Comparison of ENCODE assay signal across 21 mouse cellular contexts in the genomic region with DNA sequence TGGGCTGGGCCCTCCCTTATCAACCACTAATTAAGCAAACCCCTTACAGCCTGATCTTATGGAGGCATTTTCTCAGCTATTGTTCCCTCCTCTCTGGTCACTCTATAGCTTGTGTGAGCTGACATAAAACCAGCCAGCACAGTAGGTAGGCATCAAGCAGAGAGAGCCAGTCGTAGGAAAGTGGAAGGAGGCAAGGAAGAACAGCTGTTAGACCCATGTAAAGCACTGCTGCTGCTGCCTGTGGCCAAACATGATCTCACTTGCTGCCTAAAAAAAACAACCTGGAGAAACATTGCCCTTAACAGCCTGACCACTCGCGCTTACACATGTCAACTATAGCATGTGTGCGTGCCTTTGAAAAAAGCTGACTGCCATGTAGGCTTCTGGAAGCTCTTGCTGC. TPM values are rescaled to one million over a fixed set of nuclear protein-coding genes. Genes with fewer than 3 reads are reported as not detected.
DNase-seq lines count a peak whose midpoint lies in the region; ATAC-seq and TF ChIP-seq lines count a peak whose summit lies in the region.
"Had no signal": no experiment of that assay in that cellular context is flagged by ENCODE, and none has a peak within 500 bp of the region (broad histone marks: within the 10 kb centered on the region; RNA-seq: fewer than 3 reads in every experiment).

No protein-coding gene starts in this region.

- no peak overlapping the region for H3ac ChIP-seq in myocyte (ENCODE audit: control insufficient read depth, insufficient read length)

- H3K27me3 ChIP-seq in limb, embryonic 13.5 days, result no peaks in the 10 kb centered on the region
- H3K27me3 ChIP-seq in limb, embryonic 10.5 days (ENCODE audit: low read depth, poor library complexity, severe bottlenecking), result no peaks in the 10 kb centered on the region
- no peaks in the 10 kb centered on the region for H3K27me3 ChIP-seq in myocyte (ENCODE audit: control insufficient read depth, insufficient read depth, insufficient read length)
- H3K27me3 ChIP-seq in heart, adult 2 months (ENCODE audit: control insufficient read depth, insufficient read depth, low read length), result no peaks in the 10 kb centered on the region
- H3K27me3 ChIP-seq: forebrain, embryonic 13.5 days; hindbrain, embryonic 12.5 days had no signal

- H3K4me1 ChIP-seq in limb, embryonic 13.5 days, result peaks cover 56% of the 10 kb centered on the region
- H3K4me1 ChIP-seq in limb, embryonic 10.5 days, result peaks cover 12% of the 10 kb centered on the region
- peaks cover 3% of the 10 kb centered on the region; the same call in 1 of the 2 replicates for H3K4me1 ChIP-seq in heart, adult 2 months (ENCODE audit: control insufficient read depth, insufficient read depth, low read length)

- H3K9ac ChIP-seq in limb, embryonic 13.5 days, result no peak overlapping the region
- no peak overlapping the region for H3K9ac ChIP-seq in heart, adult 2 months (ENCODE audit: low read depth, low read length)
- H3K9ac ChIP-seq: forebrain, embryonic 13.5 days; hindbrain, embryonic 12.5 days had no signal

- peak overlapping the region; percentile 57 for H3K4me3 ChIP-seq in gastrocnemius, adult 2 months
- no peak overlapping the region for H3K4me3 ChIP-seq in limb, embryonic 13.5 days
- no peak overlapping the region for H3K4me3 ChIP-seq in limb, embryonic 10.5 days
- H3K4me3 ChIP-seq in myocyte, result no peak overlapping the region
- H3K4me3 ChIP-seq in heart, adult 2 months, result no peak overlapping the region
- H3K4me3 ChIP-seq: forebrain, embryonic 10.5 days; forebrain, embryonic 13.5 days; hindbrain, embryonic 12.5 days had no signal

- intact Hi-C loops in gastrocnemius, adult 2 months (cut with DNase I), result no loop called here
- intact Hi-C loops in heart, adult 2 months (cut with DNase I), result no loop called here

- no peak for TF ChIP-seq EP300 in heart, adult 2 months (IDR thresholded peaks at IDR 0.05; ENCODE audit: insufficient read depth, low read depth, low read length)

- ATAC-seq in limb, embryonic 13.5 days (ENCODE audit: low FRiP score, low read depth), result peak; percentile 58; the same call in 1 of the 2 replicates
- ATAC-seq: activated CD4-positive, CD25-positive, alpha-beta regulatory T cell, adult 4 months; forebrain, embryonic 13.5 days; forebrain, embryonic 16.5 days; hindbrain, postnatal 0 days; inflammation-experienced regulatory T-cells, adult 6 months; intestine, embryonic 16.5 days had no signal

- no peak for TF ChIP-seq CTCF in gastrocnemius, adult 2 months (IDR thresholded peaks at IDR 0.05)
- no peak for TF ChIP-seq CTCF in heart, adult 2 months (IDR thresholded peaks at IDR 0.05)

- H3K4me2 ChIP-seq in limb, embryonic 13.5 days (replicated peaks), result no peak overlapping the region
- no peak overlapping the region for H3K4me2 ChIP-seq in myocyte (ENCODE audit: low read depth)
- H3K4me2 ChIP-seq: forebrain, embryonic 13.5 days; heart, embryonic 11.5 days; hindbrain, embryonic 12.5 days had no signal

- no peak for TF ChIP-seq POLR2A in myocyte (IDR thresholded peaks at IDR 0.05; ENCODE audit: insufficient read length, low read depth)
- TF ChIP-seq POLR2A in heart, adult 2 months (IDR thresholded peaks at IDR 0.05; ENCODE audit: insufficient read depth, low read depth, low read length), result no peak

- peak overlapping the region; percentile 56 for H3K27ac ChIP-seq in gastrocnemius, adult 2 months
- no peak overlapping the region for H3K27ac ChIP-seq in limb, embryonic 13.5 days
- no peak overlapping the region for H3K27ac ChIP-seq in limb, embryonic 10.5 days
- H3K27ac ChIP-seq in heart, adult 2 months, result no peak overlapping the region
- H3K27ac ChIP-seq: forebrain, embryonic 10.5 days; forebrain, embryonic 13.5 days; hindbrain, embryonic 12.5 days; hindbrain, postnatal 0 days had no signal

- WGBS in limb, embryonic 13.5 days, result 68% methylated on average over 4 of the region's 4 CpGs
- WGBS in limb, embryonic 10.5 days, result 88% methylated on average over 4 of the region's 4 CpGs
- WGBS in heart, adult 2 months, result 82% methylated on average over 4 of the region's 4 CpGs

- no peaks in the 10 kb centered on the region for H3K9me3 ChIP-seq in limb, embryonic 13.5 days
- no peaks in the 10 kb centered on the region for H3K9me3 ChIP-seq in limb, embryonic 10.5 days (replicated peaks)
- H3K9me3 ChIP-seq: forebrain, embryonic 10.5 days; forebrain, embryonic 13.5 days; hindbrain, embryonic 12.5 days had no signal

- H3K79me2 ChIP-seq in myocyte (ENCODE audit: control insufficient read depth, insufficient read depth), result peaks cover 91% of the 10 kb centered on the region
- peaks cover 2% of the 10 kb centered on the region; the same call in 1 of the 2 replicates for H3K79me2 ChIP-seq in heart, adult 2 months (replicated peaks; ENCODE audit: control insufficient read depth, insufficient read depth, low read length)

- H3K36me3 ChIP-seq in limb, embryonic 13.5 days, result no peaks in the 10 kb centered on the region; the same call in 1 of the 2 replicates
- H3K36me3 ChIP-seq in limb, embryonic 10.5 days, result no peaks in the 10 kb centered on the region
- peaks cover 4% of the 10 kb centered on the region for H3K36me3 ChIP-seq in myocyte (ENCODE audit: control insufficient read depth, insufficient read depth)
- no peaks in the 10 kb centered on the region for H3K36me3 ChIP-seq in heart, adult 2 months (ENCODE audit: control insufficient read depth, insufficient read depth, low read length)
- H3K36me3 ChIP-seq: forebrain, embryonic 10.5 days; hindbrain, embryonic 12.5 days had no signal

- DNase-seq in gastrocnemius, adult 2 months, result no peak
- DNase-seq in gastrocnemius, postnatal 4 days (ENCODE audit: low spot score in 2 of 2), result no peak
- no peak for DNase-seq in limb, embryonic 10.5 days (ENCODE audit: low spot score)
- no peak for DNase-seq in heart, adult 2 months
- DNase-seq: adrenal gland, adult 8-10 months; adrenal gland, postnatal 25 days; cerebellum, adult 11-12 months; cerebellum, adult 9-10 months; cerebellum, postnatal 14 days; gastrocnemius, postnatal 25 days had no signal

TF ChIP-seq in myocyte, 11 proteins besides CTCF, POLR2A, EP300 and RAD21:
- TF ChIP-seq TCF3 (IDR thresholded peaks at IDR 0.05; ENCODE audit: insufficient read length, low read depth) (no peak), SRF (IDR thresholded peaks at IDR 0.05; ENCODE audit: control insufficient read depth, insufficient read length, low read depth) (no peak), USF1 (IDR thresholded peaks at IDR 0.05; ENCODE audit: low read depth) (no peak), MYOD1 (IDR thresholded peaks at IDR 0.05; ENCODE audit: control insufficient read depth in 1 of 3, insufficient read length in 2 of 3, low read depth in 2 of 3) (peak in 2 of 3 experiments; percentile 64 to 77), MYOG (IDR thresholded peaks at IDR 0.05; ENCODE audit: control insufficient read depth in 1 of 3, insufficient read depth in 1 of 3, insufficient read length in 2 of 3, low read depth in 2 of 3) (peak in 2 of 3 experiments; percentile 78 to 81)

RNA-seq across cellular contexts. Expression of gene Micu1, which starts 19.3 kb away (rescaled TPM):
- total RNA-seq in gastrocnemius, adult 2 months (2021), result 10 to 100 TPM; 45.3 to 63.2 TPM
- 100 to 1,000 TPM; 121 to 128 TPM for total RNA-seq in gastrocnemius, postnatal 4 days (2021)
- 93.9 and 96.5 TPM in 2 replicates for polyA plus RNA-seq in limb, embryonic 13.5 days (2015; fragmentation: Nextera tagmentation; extraction: Ambion mirVana)
- polyA plus RNA-seq in limb, embryonic 10.5 days (2016; fragmentation: Nextera tagmentation; extraction: Ambion mirVana), result 38.6 and 52.4 TPM in 2 replicates
- 264 TPM for polyA plus RNA-seq in myocyte (2012; fragmentation: generic; extraction: Trizol)
- total RNA-seq in heart, adult 2 months (2021), result 10 to 100 TPM; 17.6 to 19.7 TPM
- 14.1 and 24.1 TPM in 2 replicates for polyA plus RNA-seq in heart, adult 2 months (2012; rRNA removed)
